Mouse (Mus musculus): ENCODE measurements around the gene Dbil5.
"Not testable (repeated sequence)": the region's sequence is repeated elsewhere in the genome, so short reads cannot be mapped to it uniquely, and the experiment has no call there.

The Dbil5 gene

DNA sequence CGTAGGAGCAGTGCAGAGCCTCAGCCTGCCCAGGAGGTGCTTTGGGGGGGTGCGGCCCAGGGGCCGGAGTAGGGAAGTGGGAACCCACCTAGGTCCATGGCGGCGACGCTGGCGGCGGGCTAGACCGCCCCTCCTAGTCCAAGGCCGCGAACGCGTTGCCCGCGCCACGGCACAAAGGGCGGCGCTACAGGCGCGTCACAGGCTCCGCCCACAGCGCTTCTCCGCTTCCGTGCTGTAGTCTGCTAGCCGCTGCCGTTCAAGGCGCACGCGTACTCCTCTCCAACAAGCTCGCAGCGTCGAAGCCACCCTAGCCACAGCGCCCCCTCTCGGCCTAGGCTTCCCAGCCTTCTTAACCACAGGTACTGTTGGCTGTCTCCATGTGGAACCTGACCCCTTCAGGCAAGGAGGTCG lies at the start of gene Dbil5, which contains the start of gene Gemin4:
Dbil5 (plus strand) TSS at position 219 of the 411 bp plus-strand sequence.
Gemin4 (minus strand) TSS at position 275 of the 411 bp plus-strand sequence.
- peak; percentile 97 for DNase-seq

DNA sequence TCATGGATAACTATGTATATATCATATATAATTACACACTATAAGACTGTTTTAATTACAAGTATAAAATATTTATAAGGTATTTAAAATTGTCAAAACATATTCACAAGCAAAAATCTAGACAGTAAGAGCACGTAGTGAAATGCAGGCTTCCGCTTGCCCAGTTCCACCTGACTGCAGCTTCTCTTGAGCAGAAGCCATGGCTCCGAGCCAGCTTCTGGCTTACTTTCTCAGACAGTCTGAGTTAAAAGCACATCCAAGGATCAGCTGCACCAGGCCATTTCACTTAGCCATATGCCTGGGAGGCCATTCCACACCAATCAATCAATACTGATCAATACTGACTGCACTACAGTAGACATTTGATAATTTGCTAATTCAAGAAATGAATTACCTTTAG lies 48.4 kb upstream of the Dbil5 start:
- peak; percentile 80 for DNase-seq

DNA sequence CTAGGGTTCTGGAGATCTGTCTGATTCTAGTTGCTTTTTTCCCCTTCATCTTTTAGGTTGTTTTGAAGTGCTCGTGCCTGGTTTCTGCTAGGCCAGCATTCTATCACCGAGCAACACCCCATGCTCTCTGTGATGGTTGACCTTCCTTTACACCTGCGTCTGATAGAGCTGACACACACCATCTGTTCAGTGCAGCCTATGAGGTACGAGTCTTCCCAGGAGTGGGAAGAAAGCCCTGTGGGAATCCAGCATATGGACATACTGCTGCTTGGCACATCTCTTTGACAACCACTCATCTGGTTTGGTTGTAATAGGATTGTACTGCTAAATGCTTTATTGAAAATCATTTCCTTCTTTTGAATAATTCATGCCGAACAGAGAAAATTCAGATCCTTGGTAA lies 47.2 kb upstream of the Dbil5 start:
- DNase-seq, result no peak

DNA sequence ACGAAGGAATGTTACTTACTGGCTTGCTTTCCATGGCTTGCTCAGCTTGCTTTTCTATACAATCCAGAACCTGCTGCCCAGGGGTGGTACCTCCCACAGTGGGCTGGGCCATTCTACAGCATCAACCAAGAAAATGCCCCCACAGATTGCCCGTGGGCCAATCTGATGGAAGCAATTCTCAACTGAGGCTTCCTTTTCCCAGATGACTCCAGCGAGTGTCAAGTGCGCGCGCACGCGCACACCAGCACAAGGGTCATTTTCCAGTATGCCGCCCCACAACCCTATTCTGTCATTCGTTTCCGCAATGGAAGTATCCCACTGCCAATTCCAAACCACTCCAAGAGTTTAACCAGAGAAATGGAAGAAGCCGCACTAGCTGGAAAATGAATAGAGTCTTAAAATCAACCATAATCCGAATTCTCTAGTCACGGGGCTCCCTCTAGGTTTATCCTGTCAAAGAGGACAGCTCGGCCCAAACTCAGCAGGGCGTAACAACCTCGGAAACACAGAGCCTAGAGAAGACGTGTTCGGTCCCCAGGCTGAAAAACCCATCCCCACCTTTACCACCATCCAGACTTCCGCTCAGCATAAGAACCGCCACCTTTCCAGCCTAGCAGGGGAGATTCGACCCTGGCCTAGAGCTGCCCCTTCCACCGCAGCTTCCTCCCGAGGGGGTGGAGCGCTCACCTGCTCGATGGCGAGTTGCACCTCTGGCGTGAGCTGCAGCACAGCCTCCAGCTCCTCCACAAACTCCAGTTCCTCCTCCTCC lies 38.5 kb upstream of the Dbil5 start:
- DNase-seq, result peak; percentile 54

DNA sequence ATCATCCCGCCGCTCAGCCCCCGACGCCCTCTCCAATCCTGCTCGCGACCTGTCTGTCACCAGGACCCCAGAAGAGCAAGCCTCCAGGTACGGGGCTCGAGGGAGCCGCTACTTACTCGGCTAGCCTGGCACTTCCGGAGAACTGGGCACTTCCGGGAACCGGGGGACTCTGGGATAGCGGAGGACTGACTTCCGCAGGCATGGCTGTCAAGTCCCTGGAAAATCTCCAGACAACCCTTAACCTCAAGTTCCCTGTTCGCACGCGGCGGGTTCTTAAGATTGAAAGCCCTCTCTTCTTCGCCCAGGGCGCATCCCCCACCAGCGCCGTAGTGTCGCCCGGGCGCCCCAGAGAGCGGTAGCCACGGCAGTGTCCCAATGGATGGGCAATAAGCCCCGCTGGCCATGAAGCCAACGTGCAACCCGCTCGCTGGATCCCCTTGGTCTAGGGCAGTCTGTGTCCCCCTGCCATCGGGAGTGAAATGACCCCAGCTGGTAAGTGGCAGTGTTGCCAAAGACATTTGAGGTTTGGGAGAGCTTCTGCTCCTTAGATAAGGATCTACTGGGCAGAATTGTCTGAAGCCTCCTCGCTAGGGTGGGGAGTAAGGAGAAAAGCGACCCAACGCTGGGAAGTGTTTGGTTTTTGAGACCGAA lies 37.8 kb upstream of the Dbil5 start, which contains the start of the genes Vps53 and Fam57a:
Vps53 (minus strand) TSS at position 153 of the 651 bp plus-strand sequence.
Fam57a (plus strand) TSS at position 177 of the 651 bp plus-strand sequence.
- DNase-seq, result peak; percentile 95

DNA sequence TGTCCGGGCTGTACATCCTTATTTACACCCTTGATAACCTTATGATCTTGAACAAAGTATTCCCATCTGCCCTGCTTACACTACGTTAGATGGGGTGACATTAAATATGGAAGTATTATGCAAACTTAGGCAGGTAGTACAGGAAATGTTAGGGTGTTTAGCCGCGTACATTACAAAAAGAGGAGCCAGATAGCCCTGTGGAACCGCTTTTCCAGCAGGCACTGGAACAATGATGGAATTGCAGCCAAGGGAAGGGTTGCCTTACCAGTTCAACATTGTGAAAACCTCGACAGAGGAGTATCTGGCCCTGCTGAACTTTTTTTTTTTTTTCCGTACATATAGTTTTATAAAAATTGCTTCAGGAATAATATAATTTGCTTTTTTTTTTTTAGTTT lies 37.3 kb upstream of the Dbil5 start:
- no peak for DNase-seq

DNA sequence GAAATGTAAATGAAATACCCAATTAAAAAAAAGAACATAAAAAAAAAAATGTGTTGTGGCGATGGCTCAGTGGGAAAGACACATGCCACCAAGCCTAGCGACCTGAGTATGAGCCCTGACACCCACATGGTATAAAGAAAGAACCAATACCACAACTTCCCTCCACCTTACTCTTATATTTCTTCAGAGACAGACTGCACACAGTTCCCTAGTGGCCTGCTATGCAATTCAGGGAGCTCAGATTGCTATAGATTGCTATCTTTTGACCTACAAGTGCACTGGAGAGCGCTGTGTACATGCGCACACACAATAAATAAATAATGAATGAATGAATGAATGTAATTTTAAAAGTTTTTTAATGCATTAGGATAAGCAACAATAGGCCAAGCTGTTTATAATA lies 33.7 kb upstream of the Dbil5 start:
- no peak for DNase-seq

DNA sequence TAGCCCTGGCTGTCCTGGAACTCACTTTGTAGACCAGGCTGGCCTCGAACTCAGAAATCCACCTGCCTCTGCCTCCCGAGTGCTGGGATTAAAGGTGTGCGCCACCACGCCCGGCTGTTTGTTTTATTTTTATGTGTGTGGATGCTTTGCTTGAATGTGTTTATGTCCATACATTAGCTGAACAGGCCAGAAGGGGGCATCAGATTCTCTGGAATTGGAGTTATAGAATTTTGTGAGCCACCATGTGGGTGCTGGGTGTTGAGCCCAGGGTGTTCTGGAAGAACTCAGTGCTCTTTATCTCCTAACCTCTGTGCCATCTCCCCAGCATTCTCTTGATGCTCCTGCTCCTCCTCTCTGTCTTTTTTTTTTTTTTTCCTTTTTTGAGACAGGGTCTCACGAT lies 30.5 kb upstream of the Dbil5 start:
- DNase-seq, result no peak

DNA sequence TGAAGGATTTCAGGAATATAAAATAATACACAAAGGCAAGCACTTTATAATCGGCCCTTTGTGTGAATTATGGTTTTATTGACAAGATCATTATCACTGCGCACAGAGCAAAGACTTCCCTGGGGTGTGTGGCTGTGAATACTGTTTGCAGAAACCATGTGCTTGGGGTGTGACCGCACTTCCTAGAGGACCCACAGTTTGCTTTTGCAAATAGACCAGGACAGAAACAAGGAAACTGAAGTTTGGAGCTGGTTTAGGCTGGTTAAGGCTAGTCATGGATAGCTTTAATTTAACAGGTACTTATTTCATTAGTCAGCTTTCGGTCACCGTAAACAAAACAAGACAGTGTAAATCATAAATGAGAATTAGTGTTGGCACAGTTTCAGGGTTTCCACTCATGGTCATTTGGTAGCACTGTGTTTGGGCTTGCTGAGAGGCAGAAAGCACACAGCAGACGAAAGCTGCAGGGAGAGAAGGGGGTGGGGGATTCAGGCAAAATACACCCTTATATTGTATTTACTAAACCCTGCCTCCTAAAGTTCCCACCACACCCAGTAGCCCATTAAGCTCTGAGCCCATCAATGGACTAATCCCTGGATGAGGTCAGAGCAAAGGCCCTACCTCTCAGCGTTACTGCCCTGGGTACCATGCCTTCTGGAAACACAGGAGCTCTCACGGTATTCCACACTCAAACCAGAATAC lies 21.0 kb upstream of the Dbil5 start:
- peak; percentile 35 for DNase-seq

DNA sequence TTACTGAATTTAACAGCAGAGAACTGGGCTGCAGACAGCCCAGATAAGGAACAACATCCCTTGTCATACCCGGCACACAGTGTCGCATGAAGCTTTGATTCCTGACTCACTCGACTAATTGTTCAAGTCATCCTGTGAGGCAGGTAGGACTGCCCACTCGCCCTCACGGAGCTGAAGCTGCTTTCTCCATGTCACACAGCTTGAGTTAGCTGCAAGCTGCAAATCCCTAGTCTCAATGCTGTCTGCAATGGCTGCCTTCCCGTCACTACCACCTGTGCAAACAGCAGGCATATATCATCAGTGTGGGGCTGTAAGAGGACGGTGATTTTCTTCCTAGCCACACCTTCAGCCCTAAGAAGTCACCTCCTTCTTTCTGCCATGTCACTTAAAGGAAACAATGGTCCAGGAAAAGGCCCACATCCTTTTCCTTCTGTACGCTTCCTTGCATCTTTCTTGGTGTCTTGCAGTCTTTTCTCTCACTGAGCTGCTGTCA lies 20.4 kb upstream of the Dbil5 start:
- DNase-seq, result no peak

DNA sequence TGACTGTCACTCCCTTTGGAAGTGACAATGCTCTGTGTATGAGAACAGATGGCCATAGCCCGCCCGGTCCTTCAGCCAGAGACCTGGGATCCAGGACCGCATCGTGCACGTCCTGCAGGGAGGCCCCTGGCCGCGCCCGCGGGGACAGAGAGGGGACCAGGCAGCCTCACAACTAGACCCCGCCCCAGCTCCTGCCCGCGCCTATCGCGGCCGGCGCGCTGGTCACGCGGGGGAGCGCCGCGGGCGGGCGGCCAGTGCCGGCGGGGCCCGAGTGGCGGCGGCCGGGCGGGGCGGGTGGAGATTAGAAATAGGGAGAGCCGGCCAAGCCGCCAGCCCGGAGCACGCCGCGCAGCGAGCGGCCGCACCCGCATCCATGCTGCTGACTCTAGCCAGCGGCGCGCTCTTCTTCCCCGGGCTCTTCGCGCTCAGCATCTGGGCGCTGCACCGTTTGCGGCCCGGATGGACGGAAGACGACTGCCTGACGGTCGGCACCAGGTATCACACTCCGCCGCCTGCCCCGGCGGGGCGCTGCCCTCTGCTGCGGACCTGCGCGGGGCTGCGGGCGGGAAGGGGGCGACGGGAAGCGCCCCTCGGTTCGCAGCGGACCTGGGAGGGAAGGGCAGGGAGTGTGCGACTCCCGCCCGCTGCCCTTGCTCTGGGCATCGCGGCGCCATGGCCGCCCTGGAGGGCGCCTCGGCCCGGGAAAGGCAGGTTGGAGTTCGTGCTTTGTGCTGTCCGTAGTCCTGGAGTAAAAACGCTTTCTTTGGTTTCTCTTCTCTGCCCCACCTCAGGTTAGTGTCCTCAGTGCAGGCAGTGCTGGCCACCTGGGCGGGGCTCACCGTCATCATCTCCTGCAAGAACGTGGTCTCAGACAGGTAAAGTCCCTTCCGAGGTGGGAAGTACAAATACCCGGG lies 15.4 kb upstream of the Dbil5 start:
- DNase-seq, result peak; percentile 80

DNA sequence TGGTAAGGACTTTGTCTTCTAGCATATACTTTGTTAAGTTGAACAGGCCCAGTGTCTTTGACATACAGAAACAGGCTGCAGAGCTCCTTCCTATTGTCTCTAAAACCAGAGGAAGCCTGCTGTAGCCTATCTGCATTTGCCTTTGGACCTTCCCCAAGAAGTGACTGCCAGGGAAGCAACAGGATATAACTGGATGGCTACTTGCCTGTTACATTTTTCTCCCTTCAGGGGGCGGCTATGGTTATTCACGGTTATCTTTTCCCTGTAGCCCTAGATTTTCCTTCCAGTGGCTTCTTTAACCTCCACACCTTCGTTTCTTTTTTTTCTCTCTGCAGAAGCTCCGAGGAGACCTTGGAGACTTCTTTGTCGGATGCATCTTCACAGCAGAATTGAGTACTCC lies 10.6 kb upstream of the Dbil5 start:
- DNase-seq, result no peak

DNA sequence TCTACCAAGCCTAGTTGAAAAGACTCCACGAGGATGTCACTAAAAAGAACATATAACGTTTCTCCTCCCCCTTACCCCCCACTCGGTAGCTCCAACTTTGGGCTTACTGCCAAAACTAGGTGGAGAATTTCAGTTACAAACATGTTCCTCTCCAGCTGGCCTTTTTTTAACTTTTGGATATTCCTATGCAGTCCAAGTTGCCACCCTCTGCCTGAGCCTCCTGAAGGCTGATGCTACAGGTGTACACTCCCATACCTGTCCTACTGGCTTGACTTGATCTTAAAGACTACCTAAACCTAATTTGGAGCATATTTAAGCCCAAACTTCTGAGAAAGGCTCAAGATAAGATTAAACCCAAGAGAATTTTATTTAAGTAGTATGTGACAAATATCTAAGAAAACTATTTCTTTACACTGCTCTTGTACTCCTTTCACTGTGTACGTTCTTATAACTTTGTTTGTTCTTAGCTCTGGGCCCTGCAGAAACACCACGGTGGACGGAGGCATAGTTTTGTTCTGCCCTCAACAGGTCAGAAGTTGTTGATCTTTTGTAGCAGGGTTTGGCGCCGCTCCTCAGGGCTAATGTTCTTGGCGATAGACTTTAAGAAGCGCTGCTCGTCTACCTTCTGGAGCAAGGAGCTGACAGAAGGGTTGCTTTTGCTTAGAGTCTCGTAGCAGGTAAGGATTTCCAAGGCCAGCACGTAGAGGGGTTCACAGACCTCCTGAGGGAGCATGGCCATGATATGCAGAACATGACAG lies 7.0 kb upstream of the Dbil5 start:
- DNase-seq, result no peak

DNA sequence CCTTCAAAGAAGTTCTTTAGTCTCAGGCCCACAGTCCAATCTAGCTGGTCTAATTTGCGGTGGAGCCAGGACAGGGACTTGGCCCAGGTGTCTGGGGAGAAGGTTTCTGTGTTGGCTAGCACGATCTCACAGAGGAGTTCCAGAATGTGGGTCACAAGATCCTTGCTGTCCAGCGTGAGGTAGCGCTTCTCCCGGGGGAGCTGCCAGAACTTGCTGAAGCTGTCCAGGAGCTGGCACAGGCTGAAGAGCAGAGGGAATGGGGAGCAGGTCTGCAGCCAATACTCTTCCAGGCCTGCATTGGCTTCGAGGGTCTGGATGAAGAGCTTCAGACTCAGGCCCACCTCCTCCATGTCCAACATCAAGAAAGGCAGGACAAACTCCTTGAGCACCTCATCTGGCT lies 5.8 kb upstream of the Dbil5 start:
- not testable (repeated sequence) for DNase-seq

DNA sequence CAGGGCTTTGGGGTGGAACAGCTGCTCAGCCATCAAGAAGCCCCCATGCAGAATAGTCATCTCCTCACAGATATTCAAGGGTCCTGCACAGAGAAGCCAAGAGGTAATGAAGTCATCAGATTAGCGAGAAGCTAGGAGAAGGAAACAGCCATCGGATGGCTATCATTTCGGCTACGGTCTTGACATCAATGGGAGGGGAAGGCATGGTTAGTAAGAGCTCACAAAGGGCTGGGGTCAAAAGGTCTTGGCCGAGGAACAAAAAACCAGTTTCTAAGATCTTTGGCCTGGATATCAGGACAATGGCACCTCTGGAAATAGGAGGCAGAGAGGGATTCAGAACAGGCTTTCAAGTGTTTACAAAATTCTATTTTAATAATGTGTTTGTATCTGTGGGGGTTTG lies 3.6 kb upstream of the Dbil5 start:
- DNase-seq, result no peak

DNA sequence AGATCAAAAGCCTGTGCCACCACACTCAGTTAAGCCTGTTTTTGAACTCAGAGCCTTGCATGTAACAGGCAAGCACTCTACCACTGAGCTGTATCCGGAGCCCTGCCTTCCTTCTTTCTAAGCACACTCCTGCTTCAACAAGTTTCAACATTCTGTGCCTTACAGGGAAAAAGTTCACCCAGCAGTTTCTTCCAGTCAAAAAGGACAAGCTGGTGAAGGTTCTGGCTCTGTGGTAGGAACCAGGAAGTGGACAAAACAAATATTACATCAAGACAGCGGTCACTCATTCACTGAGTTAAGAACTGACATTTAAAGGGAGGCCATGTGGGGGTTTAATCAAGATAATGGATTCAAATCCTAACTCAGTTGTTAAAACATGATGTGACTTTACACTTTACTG lies 2.4 kb upstream of the Dbil5 start:
- no peak for DNase-seq

DNA sequence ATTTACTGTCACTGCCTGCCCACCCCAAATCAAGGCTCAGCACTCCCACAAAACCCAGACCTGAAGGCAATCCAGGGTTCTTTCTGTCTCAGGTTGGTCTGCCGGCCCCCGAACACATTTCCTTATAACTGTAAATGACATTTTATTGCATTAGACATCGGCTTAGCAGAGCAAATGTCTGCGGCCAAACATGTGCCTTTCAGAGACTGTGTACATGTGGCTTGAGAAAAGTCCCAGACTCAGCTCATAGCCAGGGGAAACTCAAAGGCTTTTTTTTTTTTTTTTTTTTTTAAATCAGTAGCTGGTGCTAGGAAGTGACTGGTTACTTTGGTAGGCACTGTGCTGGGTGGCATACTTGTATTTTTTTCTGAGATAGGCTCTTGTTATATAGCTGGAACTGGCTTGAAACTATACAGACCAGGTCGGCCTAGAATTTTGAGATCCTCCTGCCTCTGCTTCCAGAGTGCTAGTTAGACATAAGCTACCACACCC lies 1.3 kb upstream of the Dbil5 start:
- no peak for DNase-seq

DNA sequence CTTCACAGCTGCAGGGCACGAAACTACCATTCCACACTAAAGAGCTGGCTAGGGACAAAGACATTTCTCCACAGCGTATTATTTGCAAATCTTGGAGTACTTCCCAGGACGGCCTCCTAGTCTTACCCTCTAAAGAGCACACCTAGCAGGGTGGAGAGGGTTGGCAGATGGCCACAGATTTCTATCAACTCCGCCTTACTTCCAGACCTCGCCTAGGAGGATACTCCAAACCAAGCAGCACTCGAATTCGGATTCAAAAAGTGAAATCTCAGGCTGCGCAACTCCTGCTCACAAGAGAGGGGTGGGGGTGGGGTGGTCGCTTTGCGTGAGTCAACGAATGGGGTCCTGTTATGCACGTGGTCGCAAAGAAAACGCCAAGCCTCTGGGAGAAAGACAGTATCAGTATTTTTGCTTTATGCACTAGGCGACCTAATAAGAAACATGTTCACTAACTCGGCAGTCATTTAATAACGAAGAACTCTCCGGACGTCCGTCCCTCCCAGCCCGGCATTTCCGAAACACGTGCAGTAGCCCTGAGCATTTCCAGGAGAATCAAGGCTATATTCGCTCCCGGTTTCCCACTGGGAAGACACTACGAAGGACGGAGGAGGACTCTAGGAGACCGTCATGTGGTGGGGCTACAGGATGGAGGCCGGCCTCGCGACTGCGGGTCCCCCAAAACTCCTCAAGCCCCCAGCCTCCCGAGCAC lies 573 bp upstream of the Dbil5 start:
- peak; percentile 64 for DNase-seq

DNA sequence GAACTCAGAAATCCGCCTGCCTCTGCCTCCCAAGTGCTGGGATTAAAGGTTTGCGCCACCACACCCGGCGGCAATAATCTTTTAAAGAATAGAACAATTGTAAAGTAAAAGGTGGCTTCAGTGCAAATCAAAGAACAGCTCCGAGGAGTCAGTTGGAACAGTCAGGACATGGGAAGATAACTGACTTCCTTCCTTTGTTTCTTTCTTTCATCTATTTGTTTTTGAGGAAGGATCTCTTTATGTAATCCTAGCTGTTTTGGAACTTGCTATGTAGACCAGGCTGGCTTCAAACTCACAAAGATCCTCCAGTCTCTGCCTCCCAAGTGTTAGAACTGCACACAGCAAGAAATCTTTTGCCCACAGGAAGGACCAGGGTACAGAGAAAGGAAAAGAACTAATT lies 7.2 kb downstream of the Dbil5 start:
- DNase-seq, result no peak

DNA sequence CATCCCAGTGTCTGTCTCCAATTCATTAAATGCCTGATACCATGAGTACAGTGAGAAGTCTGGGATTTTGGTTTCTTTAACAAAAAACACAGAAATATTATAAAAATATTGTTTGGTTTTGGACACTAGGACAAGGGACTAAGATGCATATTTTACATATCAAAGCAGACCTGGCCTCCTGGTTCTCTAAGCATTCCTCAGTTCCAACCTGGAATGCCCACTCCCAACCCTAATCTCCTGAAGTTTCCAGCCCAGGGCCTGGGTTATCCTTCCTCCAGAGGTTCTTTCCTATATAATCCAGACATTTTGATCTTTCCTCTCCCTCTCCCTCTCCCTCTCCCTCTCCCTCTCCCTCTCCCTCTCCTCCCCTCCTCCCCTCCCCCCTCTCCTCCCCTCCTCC lies 7.6 kb downstream of the Dbil5 start:
- DNase-seq, result no peak

DNA sequence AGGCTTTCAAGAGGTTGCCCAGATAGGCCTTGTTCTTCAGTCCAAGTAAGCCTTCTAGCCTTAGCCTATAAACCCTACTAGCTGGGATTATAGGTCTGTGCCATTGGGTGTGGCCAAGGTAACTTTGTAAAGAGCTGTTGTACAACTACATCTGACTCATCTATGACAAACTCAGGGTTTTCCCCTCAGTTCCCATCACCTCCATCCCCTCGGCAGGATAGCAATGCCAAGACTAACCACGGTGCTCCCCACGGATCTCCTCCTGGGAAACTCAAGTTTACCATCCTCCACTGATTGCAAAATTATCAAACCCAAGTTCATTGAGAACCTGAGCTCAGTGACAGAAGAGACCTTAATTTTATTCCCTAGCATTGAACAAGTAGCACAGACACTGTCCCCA lies 18.7 kb downstream of the Dbil5 start:
- DNase-seq, result no peak

Data from kidney, adult 9 months (tissue).